Mouse (Mus musculus) heart, adult 2 months (tissue): ENCODE results near the gene Hdac5. TPM values are rescaled to one million over a fixed set of nuclear protein-coding genes. Genes with fewer than 3 reads are reported as not detected.
A peak's percentile ranks its signal among the peaks of the same experiment; 100 is the strongest.

Source experiments
- DNase-seq, 2 experiments: peaks; one replicate each; pipeline ENCODE4 v3.0.0; 2021
- H3K27ac ChIP-seq: fragments of 200-600 bp; 2 replicates; pipeline ENCODE4 v1.8.1; 2022
- H3K27me3 ChIP-seq: fragments of 200-500 bp; 2 replicates; pipeline ENCODE4 v1.6.1; 2012; ENCODE audit warnings: mild to moderate bottlenecking, low read length, inconsistent platforms, mixed read lengths; ENCODE audit not compliant: control insufficient read depth, insufficient read depth
- H3K36me3 ChIP-seq: fragments of 200-500 bp; 2 replicates; pipeline ENCODE4 v1.6.1; 2012; ENCODE audit warnings: low read length, inconsistent platforms; ENCODE audit not compliant: control insufficient read depth, insufficient read depth
- H3K4me1 ChIP-seq: fragments of 200-500 bp; 2 replicates; pipeline ENCODE4 v1.6.1; 2011; ENCODE audit warnings: low read length; ENCODE audit not compliant: control insufficient read depth, insufficient read depth
- H3K4me3 ChIP-seq: fragments of 200-600 bp; 2 replicates; pipeline ENCODE4 v1.8.1; 2022
- H3K79me2 ChIP-seq: fragments of 200-500 bp; replicated peaks from 2 replicates; pipeline ENCODE4 v1.6.1; 2012; ENCODE audit warnings: mild to moderate bottlenecking, inconsistent platforms, low read length, moderate library complexity, mixed read lengths; ENCODE audit not compliant: control insufficient read depth, insufficient read depth
- H3K9ac ChIP-seq: fragments of 200-500 bp; 2 replicates; pipeline ENCODE4 v1.6.1; 2012; ENCODE audit warnings: low read depth, mild to moderate bottlenecking, control low read depth, inconsistent platforms, low read length, mixed read lengths
- CTCF ChIP-seq: fragments of 200-600 bp; IDR thresholded peaks from 2 replicates; pipeline ENCODE4 v1.8.1; 2022; ENCODE audit warnings: antibody characterized with exemption, mild to moderate bottlenecking, moderate library complexity
- EP300 ChIP-seq: fragments of 200-500 bp; IDR thresholded peaks from 2 replicates; pipeline ENCODE4 v1.6.1; 2011; ENCODE audit warnings: low read depth, low read length, control low read depth; ENCODE audit not compliant: insufficient read depth
- POLR2A ChIP-seq: fragments of 200-500 bp; IDR thresholded peaks from 2 replicates; pipeline ENCODE4 v1.6.1; 2011; ENCODE audit warnings: mild to moderate bottlenecking, low read depth, low read length, control low read depth; ENCODE audit not compliant: insufficient read depth
- WGBS: fragments of 180-500 bp; shearing (Covaris S2); methylation state at CpG from one replicate; pipeline ENCODE4 v1.1.7; 2018; 5-methylcytosine and 5-hydroxymethylcytosine counted together
- intact Hi-C: fragments of 180-260 bp; cut with DNase I; formaldehyde crosslinking; loops from one replicate; pipeline ENCODE4 v1.15.1; 2025
- polyA plus RNA-seq: library from polyadenylated mRNA; depleted of rRNA; stranded (reverse); fragments of >200 nt; gene quantifications from 2 replicates; pipeline ENCODE4 v1.2.3, GENCODE M21; 2012
- total RNA-seq, 2 experiments: library from RNA; stranded (reverse); gene quantifications; 2 replicates each; pipeline ENCODE4 v1.2.3; 2021

Hdac5 gene
- total and polyA plus RNA-seq, 3 experiments: 92.6 to 137 (median 113) TPM

- H3K4me1 ChIP-seq: peaks cover 3% of the 10 kb centered on the region; the same call in 1 of the 2 replicates
- H3K27me3 ChIP-seq: no peaks in the 10 kb centered on the region
- H3K36me3 ChIP-seq: no peaks in the 10 kb centered on the region
- DNase-seq: no peak
- H3K27ac ChIP-seq: no peak overlapping the region
- H3K9ac ChIP-seq: no peak overlapping the region
- no peak overlapping the region for H3K4me3 ChIP-seq
- WGBS: 61% methylated on average over 9 of the region's 9 CpGs
- TF ChIP-seq EP300 (no peak), CTCF (peak; percentile 47)
- no peaks in the 10 kb centered on the region for H3K79me2 ChIP-seq
- intact Hi-C loops: no loop called here
These were observed 27.5 kb upstream of the Hdac5 start for GRCm38 (mm10) chr11:102257514-102257913.

GRCm38 (mm10) chr11:102249351-102250090 lies 19.6 kb upstream of the Hdac5 start:
- Histone ChIP-seq H3K27ac (no peak overlapping the region), H3K4me3 (no peak overlapping the region; the same call in 1 of the 2 replicates), H3K27me3 (no peaks in the 10 kb centered on the region), H3K79me2 (no peaks in the 10 kb centered on the region), H3K36me3 (no peaks in the 10 kb centered on the region), H3K9ac (no peak overlapping the region), H3K4me1 (peaks cover 2% of the 10 kb centered on the region)
- 16% methylated on average over 9 of the region's 9 CpGs for WGBS
- intact Hi-C loops: loop anchor here (1.0 to 5.0 kb wide), 4 partner anchors 17 to 161 kb away; partner anchors contain the start of genes G6pc3 and Lsm12
- DNase-seq: no peak
- TF ChIP-seq CTCF (no peak), EP300 (no peak), POLR2A (no peak)

- peaks cover 1% of the 10 kb centered on the region for H3K4me1 ChIP-seq
- intact Hi-C loops: loop anchor here (1.0 to 5.0 kb wide), 4 partner anchors 16 to 162 kb away; partner anchors contain the start of genes G6pc3 and Lsm12
- H3K79me2 ChIP-seq: no peaks in the 10 kb centered on the region
These were observed 18.8 kb upstream of the Hdac5 start, which contains the start of gene BC030867 for GRCm38 (mm10) chr11:102248630-102249230. Gene BC030867 (plus strand): TSS chr11:102248882.

GRCm38 (mm10) chr11:102246871-102247270 lies 16.9 kb upstream of the Hdac5 start:
- WGBS: 83% methylated on average over 4 of the region's 4 CpGs
- Histone ChIP-seq H3K27me3 (no peaks in the 10 kb centered on the region), H3K36me3 (no peaks in the 10 kb centered on the region)

More at GRCm38 (mm10) chr11:102248630-102249230, 18.8 kb upstream of the Hdac5 start, which contains the start of gene BC030867:
- peak; percentile 90 to 94 for DNase-seq
- WGBS: under 1% methylated on average over 41 of the region's 41 CpGs
- no peak within 1 kb of the TSS for H3K9ac ChIP-seq
- no peak within 1 kb of the TSS for H3K27ac ChIP-seq
- no peaks in the 10 kb centered on the region for H3K36me3 ChIP-seq
- H3K4me3 ChIP-seq: peak within 1 kb of the TSS; percentile 56
- no peaks in the 10 kb centered on the region for H3K27me3 ChIP-seq
- TF ChIP-seq EP300: peak; percentile 53; the same call in 1 of the 2 replicates
- TF ChIP-seq POLR2A: no peak
- TF ChIP-seq CTCF: peak; percentile 84

DNA sequence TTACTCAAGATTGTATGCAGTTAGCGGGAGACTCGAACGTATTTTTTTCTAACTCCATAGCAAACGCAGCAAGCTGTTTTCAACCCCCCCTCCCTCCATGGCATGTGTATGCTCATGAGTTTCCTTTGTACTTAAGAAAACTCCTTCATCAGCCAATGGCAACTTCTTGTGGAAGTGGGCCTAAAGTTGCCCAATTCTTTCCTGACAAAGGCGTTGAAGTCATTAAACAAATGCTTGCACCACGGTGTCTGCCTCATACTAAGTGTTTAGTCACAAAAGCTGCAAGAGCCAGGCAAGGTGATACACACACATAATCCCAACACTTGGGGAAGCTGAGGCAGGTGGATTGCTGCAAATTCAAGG lies 16.3 kb upstream of the Hdac5 start:
- intact Hi-C loops: loop anchor here (5.0 kb wide), 2 partner anchors 44 to 59 kb away; partner anchors contain the start of genes G6pc3 and Lsm12
- H3K4me3 ChIP-seq: no peak overlapping the region
- 79% methylated on average over 6 of the region's 6 CpGs for WGBS
- H3K79me2 ChIP-seq: no peaks in the 10 kb centered on the region
- DNase-seq: no peak
- no peak overlapping the region for H3K27ac ChIP-seq
- TF ChIP-seq POLR2A: no peak
- TF ChIP-seq CTCF: no peak
- TF ChIP-seq EP300: no peak
- no peaks in the 10 kb centered on the region for H3K27me3 ChIP-seq
- no peak overlapping the region for H3K9ac ChIP-seq
- no peaks in the 10 kb centered on the region for H3K36me3 ChIP-seq
- peaks cover 1% of the 10 kb centered on the region; the same call in 1 of the 2 replicates for H3K4me1 ChIP-seq

More at GRCm38 (mm10) chr11:102246871-102247270, 16.9 kb upstream of the Hdac5 start:
- peak; percentile 42 for TF ChIP-seq CTCF
- TF ChIP-seq POLR2A: no peak
- intact Hi-C loops: loop anchor here (5.0 kb wide), 2 partner anchors 45 to 60 kb away; partner anchors contain the start of genes G6pc3 and Lsm12
- H3K79me2 ChIP-seq: no peaks in the 10 kb centered on the region
- no peak for DNase-seq
- H3K9ac ChIP-seq: no peak overlapping the region
- no peak overlapping the region for H3K4me3 ChIP-seq
- H3K4me1 ChIP-seq: peaks cover 1% of the 10 kb centered on the region; the same call in 1 of the 2 replicates
- H3K27ac ChIP-seq: no peak overlapping the region
